Mouse (Mus musculus): ENCODE data around the gene Gm20388.

The Gm20388 gene

GRCm38 (mm10) chr8:122720070-122720729, 2809.6 kb downstream of the Gm20388 start:
- no peak for DNase-seq (ENCODE audit: low spot score in 2 of 2)

GRCm38 (mm10) chr8:122720811-122721640, 2810.4 kb downstream of the Gm20388 start:
- DNase-seq (ENCODE audit: low spot score in 2 of 2), result no peak

GRCm38 (mm10) chr8:122725187-122725586, 2814.5 kb downstream of the Gm20388 start:
- DNase-seq (ENCODE audit: low spot score in 2 of 2), result no peak

GRCm38 (mm10) chr8:122726789-122727188, 2816.1 kb downstream of the Gm20388 start:
- no peak for DNase-seq (ENCODE audit: low spot score in 2 of 2)

GRCm38 (mm10) chr8:122727412-122727811, 2816.8 kb downstream of the Gm20388 start:
- no peak for DNase-seq (ENCODE audit: low spot score in 2 of 2)

- DNase-seq (ENCODE audit: low spot score in 2 of 2), result no peak
These were observed 2818.0 kb downstream of the Gm20388 start for GRCm38 (mm10) chr8:122728630-122729029.

- DNase-seq (ENCODE audit: low spot score in 2 of 2), result no peak
These were observed 2824.5 kb downstream of the Gm20388 start for GRCm38 (mm10) chr8:122735110-122735509.

- no peak for DNase-seq (ENCODE audit: low spot score in 2 of 2)
These were observed 2825.2 kb downstream of the Gm20388 start for GRCm38 (mm10) chr8:122735542-122736473.

- no peak for DNase-seq (ENCODE audit: low spot score in 2 of 2)
These were observed 2826.0 kb downstream of the Gm20388 start for GRCm38 (mm10) chr8:122736623-122737022.

- no peak for DNase-seq (ENCODE audit: low spot score in 2 of 2)
These were observed 2826.4 kb downstream of the Gm20388 start for GRCm38 (mm10) chr8:122737071-122737470.

GRCm38 (mm10) chr8:122737886-122738285, 2827.2 kb downstream of the Gm20388 start:
- DNase-seq (ENCODE audit: low spot score in 2 of 2), result no peak

- DNase-seq (ENCODE audit: low spot score in 2 of 2), result no peak
These were observed 2828.6 kb downstream of the Gm20388 start for GRCm38 (mm10) chr8:122739102-122739725.

GRCm38 (mm10) chr8:122742471-122742870, 2831.8 kb downstream of the Gm20388 start:
- DNase-seq (ENCODE audit: low spot score in 2 of 2), result no peak

- DNase-seq (ENCODE audit: low spot score in 2 of 2), result no peak
These were observed 2834.5 kb downstream of the Gm20388 start for GRCm38 (mm10) chr8:122745022-122745749.

GRCm38 (mm10) chr8:122745750-122746275, 2835.2 kb downstream of the Gm20388 start:
- no peak for DNase-seq (ENCODE audit: low spot score in 2 of 2)

- no peak for DNase-seq (ENCODE audit: low spot score in 2 of 2)
These were observed 2835.8 kb downstream of the Gm20388 start for GRCm38 (mm10) chr8:122746439-122746838.

GRCm38 (mm10) chr8:122747825-122748224, 2837.2 kb downstream of the Gm20388 start:
- no peak for DNase-seq (ENCODE audit: low spot score in 2 of 2)

- no peak for DNase-seq (ENCODE audit: low spot score in 2 of 2)
These were observed 2838.8 kb downstream of the Gm20388 start for GRCm38 (mm10) chr8:122749333-122749958.

GRCm38 (mm10) chr8:122751342-122751741, 2840.7 kb downstream of the Gm20388 start:
- DNase-seq (ENCODE audit: low spot score in 2 of 2), result no peak

GRCm38 (mm10) chr8:122752111-122752721, 2841.6 kb downstream of the Gm20388 start:
- peak; percentile 58 to 60 for DNase-seq (ENCODE audit: low spot score in 2 of 2)
